Mouse (Mus musculus): ENCODE results near the gene Lhfpl1. TPM values are rescaled to one million over a fixed set of nuclear protein-coding genes. Genes with fewer than 3 reads are reported as not detected.
"Not testable (repeated sequence)": the region's sequence is repeated elsewhere in the genome, so short reads cannot be mapped to it uniquely, and the experiment has no call there.

Gene Lhfpl1
- 0.09 TPM in 1 of 2 replicates, not detected in the other for polyA plus RNA-seq (2015; fragmentation: Nextera tagmentation; extraction: Ambion mirVana)

- no peak within 1 kb of the TSS for H3K27ac ChIP-seq
- H3K4me3 ChIP-seq, result no peak within 1 kb of the TSS
- no peaks in the 10 kb centered on the region for H3K36me3 ChIP-seq (ENCODE audit: poor library complexity, severe bottlenecking)
- no peaks in the 10 kb centered on the region for H3K27me3 ChIP-seq
- no peak within 1 kb of the TSS for H3K9ac ChIP-seq
- H3K9me3 ChIP-seq (replicated peaks), result no peaks in the 10 kb centered on the region
- ATAC-seq, result no peak
- 45% methylated on average over 7 of the region's 7 CpGs for WGBS
- H3K4me1 ChIP-seq, result no peaks in the 10 kb centered on the region
- H3K4me2 ChIP-seq, result no peak within 1 kb of the TSS
Measured at GRCm38 (mm10) chrX:145348377-145349203, at the start of gene Lhfpl1. Lhfpl1 (minus strand) TSS chrX:145349089.

- WGBS, result 72% methylated on average over 5 of the region's 5 CpGs
- no peak overlapping the region for H3K4me3 ChIP-seq
- no peaks in the 10 kb centered on the region for H3K27me3 ChIP-seq
- no peaks in the 10 kb centered on the region for H3K4me1 ChIP-seq
- no peak overlapping the region for H3K9ac ChIP-seq
- ATAC-seq, result no peak
- H3K36me3 ChIP-seq (ENCODE audit: poor library complexity, severe bottlenecking), result no peaks in the 10 kb centered on the region
- H3K4me2 ChIP-seq, result no peak overlapping the region
- no peak overlapping the region for H3K27ac ChIP-seq
- no peaks in the 10 kb centered on the region for H3K9me3 ChIP-seq (replicated peaks)
Measured at GRCm38 (mm10) chrX:145371839-145372238, 22.9 kb upstream of the Lhfpl1 start.

GRCm38 (mm10) chrX:145362527-145362926 is 13.6 kb upstream of the Lhfpl1 start:
- Histone ChIP-seq H3K4me1 (no peaks in the 10 kb centered on the region), H3K4me3 (no peak overlapping the region), H3K9ac (no peak overlapping the region), H3K27ac (no peak overlapping the region), H3K4me2 (no peak overlapping the region), H3K36me3 (ENCODE audit: poor library complexity, severe bottlenecking) (no peaks in the 10 kb centered on the region), H3K27me3 (no peaks in the 10 kb centered on the region), H3K9me3 (replicated peaks) (no peaks in the 10 kb centered on the region)
- 91% methylated on average over 4 of the region's 4 CpGs for WGBS
- ATAC-seq, result no peak

- 77% methylated on average over 2 of the region's 2 CpGs for WGBS
- H3K27ac ChIP-seq, result no peak overlapping the region
Measured at GRCm38 (mm10) chrX:145342402-145342801, 6.5 kb downstream of the Lhfpl1 start.

GRCm38 (mm10) chrX:145336141-145336540 is 12.7 kb downstream of the Lhfpl1 start:
- Histone ChIP-seq H3K27me3 (no peaks in the 10 kb centered on the region), H3K36me3 (ENCODE audit: poor library complexity, severe bottlenecking) (no peaks in the 10 kb centered on the region), H3K9me3 (replicated peaks) (no peaks in the 10 kb centered on the region), H3K4me2 (no peak overlapping the region), H3K9ac (no peak overlapping the region), H3K4me1 (no peaks in the 10 kb centered on the region), H3K4me3 (no peak overlapping the region), H3K27ac (no peak overlapping the region)
- WGBS, result 83% methylated on average over 1 of the region's 1 CpGs
- ATAC-seq, result no peak

More at GRCm38 (mm10) chrX:145342402-145342801, 6.5 kb downstream of the Lhfpl1 start:
- Histone ChIP-seq H3K4me1 (no peaks in the 10 kb centered on the region), H3K36me3 (ENCODE audit: poor library complexity, severe bottlenecking) (no peaks in the 10 kb centered on the region), H3K4me3 (no peak overlapping the region), H3K27me3 (no peaks in the 10 kb centered on the region), H3K9me3 (replicated peaks) (no peaks in the 10 kb centered on the region), H3K9ac (no peak overlapping the region), H3K4me2 (no peak overlapping the region)
- no peak for ATAC-seq

- H3K36me3 ChIP-seq (ENCODE audit: poor library complexity, severe bottlenecking), result no peaks in the 10 kb centered on the region
- 89% methylated on average over 1 of the region's 1 CpGs for WGBS
- ATAC-seq, result no peak; the same call in 1 of the 2 replicates
Measured at GRCm38 (mm10) chrX:145308555-145308954, 40.3 kb downstream of the Lhfpl1 start.

GRCm38 (mm10) chrX:145307174-145307573 is 41.7 kb downstream of the Lhfpl1 start:
- 15% methylated on average over 2 of the region's 2 CpGs for WGBS
- Histone ChIP-seq H3K4me3 (no peak overlapping the region), H3K4me2 (no peak overlapping the region), H3K27ac (no peak overlapping the region), H3K27me3 (no peaks in the 10 kb centered on the region), H3K9me3 (replicated peaks) (no peaks in the 10 kb centered on the region), H3K36me3 (ENCODE audit: poor library complexity, severe bottlenecking) (no peaks in the 10 kb centered on the region), H3K4me1 (no peaks in the 10 kb centered on the region), H3K9ac (no peak overlapping the region)
- ATAC-seq, result no peak

More at GRCm38 (mm10) chrX:145308555-145308954, 40.3 kb downstream of the Lhfpl1 start:
- no peak overlapping the region for H3K27ac ChIP-seq
- H3K9me3 ChIP-seq (replicated peaks), result no peaks in the 10 kb centered on the region
- H3K4me3 ChIP-seq, result no peak overlapping the region
- H3K27me3 ChIP-seq, result no peaks in the 10 kb centered on the region
- no peaks in the 10 kb centered on the region for H3K4me1 ChIP-seq
- H3K9ac ChIP-seq, result no peak overlapping the region
- no peak overlapping the region for H3K4me2 ChIP-seq

- not testable (repeated sequence) for H3K9me3 ChIP-seq (replicated peaks); H3K27me3 ChIP-seq; ATAC-seq
Measured at GRCm38 (mm10) chrX:145300232-145300631, 48.7 kb downstream of the Lhfpl1 start.

GRCm38 (mm10) chrX:145272209-145272608 is 76.7 kb downstream of the Lhfpl1 start:
- no peaks in the 10 kb centered on the region for H3K4me1 ChIP-seq
- H3K9ac ChIP-seq, result no peak overlapping the region
- H3K27me3 ChIP-seq, result no peaks in the 10 kb centered on the region
- 72% methylated on average over 3 of the region's 3 CpGs for WGBS
- H3K4me2 ChIP-seq, result no peak overlapping the region
- H3K27ac ChIP-seq, result no peak overlapping the region
- no peaks in the 10 kb centered on the region for H3K9me3 ChIP-seq (replicated peaks)
- no peak overlapping the region for H3K4me3 ChIP-seq
- H3K36me3 ChIP-seq (ENCODE audit: poor library complexity, severe bottlenecking), result no peaks in the 10 kb centered on the region
- no peak for ATAC-seq

More at GRCm38 (mm10) chrX:145300232-145300631, 48.7 kb downstream of the Lhfpl1 start:
- not testable (repeated sequence) for H3K27ac ChIP-seq; H3K4me3 ChIP-seq; H3K4me1 ChIP-seq; H3K4me2 ChIP-seq; H3K36me3 ChIP-seq (ENCODE audit: poor library complexity, severe bottlenecking); H3K9ac ChIP-seq

GRCm38 (mm10) chrX:145271768-145272167 is 77.1 kb downstream of the Lhfpl1 start:
- Histone ChIP-seq H3K36me3 (ENCODE audit: poor library complexity, severe bottlenecking) (no peaks in the 10 kb centered on the region), H3K27me3 (no peaks in the 10 kb centered on the region), H3K9me3 (replicated peaks) (no peaks in the 10 kb centered on the region), H3K4me1 (no peaks in the 10 kb centered on the region), H3K4me3 (no peak overlapping the region), H3K4me2 (no peak overlapping the region), H3K27ac (no peak overlapping the region), H3K9ac (no peak overlapping the region)
- 39% methylated on average over 4 of the region's 4 CpGs for WGBS
- ATAC-seq, result peak; percentile 51; the same call in 1 of the 2 replicates

- H3K27me3 ChIP-seq, result no peaks in the 10 kb centered on the region
- no peak overlapping the region for H3K4me3 ChIP-seq
- no peaks in the 10 kb centered on the region for H3K4me1 ChIP-seq
- H3K9ac ChIP-seq, result no peak overlapping the region
- H3K9me3 ChIP-seq (replicated peaks), result no peaks in the 10 kb centered on the region
- no peak for ATAC-seq
- H3K4me2 ChIP-seq, result no peak overlapping the region
- no peak overlapping the region for H3K27ac ChIP-seq
- no peaks in the 10 kb centered on the region for H3K36me3 ChIP-seq (ENCODE audit: poor library complexity, severe bottlenecking)
- 70% methylated on average over 5 of the region's 5 CpGs for WGBS
Measured at GRCm38 (mm10) chrX:145261803-145262202, 87.1 kb downstream of the Lhfpl1 start.
